Mouse (Mus musculus) left cerebral cortex, adult 6 months (tissue): ENCODE measurements around the gene Olfr1408. TPM values are rescaled to one million over a fixed set of nuclear protein-coding genes. Genes with fewer than 3 reads are reported as not detected.

ENCODE experiments used
- long read RNA-seq, 2 experiments: library from polyadenylated mRNA; unstranded; transcript quantifications; one replicate each; pipeline ENCODE4 v2.0.0; 2019 to 2020
- polyA plus RNA-seq: library from polyadenylated mRNA; unstranded; fragments of <200 nt; fragmentation: Nextera tagmentation; gene quantifications from 2 replicates; pipeline ENCODE4 v1.2.3, GENCODE M21; 2021

Gene Olfr1408
- not detected in 2 replicates for polyA plus RNA-seq
- long read RNA-seq, experiment 1, result 0 reads
- long read RNA-seq, experiment 2, result 0 reads

GRCm38 (mm10) chr1:173137274-173137673 lies at the start of gene Olfr1408:
Gene Olfr1408 (minus strand): TSS chr1:173137374.

Other genes starting within 250 kb of the Olfr1408 start
- gene Apcs, start 242.3 kb downstream of the Olfr1408 start, polyA plus RNA-seq, result not detected in 2 replicates
- gene Olfr16, start 187.0 kb downstream of the Olfr1408 start, polyA plus RNA-seq, result not detected in 2 replicates
- not detected in 2 replicates for gene Olfr1406, start 53.3 kb upstream of the Olfr1408 start, polyA plus RNA-seq
- not detected in 2 replicates for gene Olfr218, start 60.4 kb upstream of the Olfr1408 start, polyA plus RNA-seq
- not detected in 2 replicates for gene Olfr1404, start 75.0 kb upstream of the Olfr1408 start, polyA plus RNA-seq
- gene Fcer1a, start 89.8 kb upstream of the Olfr1408 start, polyA plus RNA-seq, result not detected in 2 replicates
- gene Olfr418, start 128.6 kb upstream of the Olfr1408 start, polyA plus RNA-seq, result not detected in 2 replicates
- gene Mptx2, start 140.4 kb upstream of the Olfr1408 start, polyA plus RNA-seq, result not detected in 2 replicates
- 13.2 and 18.5 TPM in 2 replicates for gene Ackr1, start 196.4 kb upstream of the Olfr1408 start, polyA plus RNA-seq
- 1.4 and 2.0 TPM in 2 replicates for gene Aim2, start 213.5 kb upstream of the Olfr1408 start, polyA plus RNA-seq
- gene Cadm3, start 230.3 kb upstream of the Olfr1408 start, polyA plus RNA-seq, result 176 and 337 TPM in 2 replicates